Mouse (Mus musculus): Measurements from ENCODE around the gene Gm20388. TPM values are rescaled to one million over a fixed set of nuclear protein-coding genes. Genes with fewer than 3 reads are reported as not detected.

Gm20388 gene
- polyA plus RNA-seq, 1 experiment from 2014 or later = not detected

DNA sequence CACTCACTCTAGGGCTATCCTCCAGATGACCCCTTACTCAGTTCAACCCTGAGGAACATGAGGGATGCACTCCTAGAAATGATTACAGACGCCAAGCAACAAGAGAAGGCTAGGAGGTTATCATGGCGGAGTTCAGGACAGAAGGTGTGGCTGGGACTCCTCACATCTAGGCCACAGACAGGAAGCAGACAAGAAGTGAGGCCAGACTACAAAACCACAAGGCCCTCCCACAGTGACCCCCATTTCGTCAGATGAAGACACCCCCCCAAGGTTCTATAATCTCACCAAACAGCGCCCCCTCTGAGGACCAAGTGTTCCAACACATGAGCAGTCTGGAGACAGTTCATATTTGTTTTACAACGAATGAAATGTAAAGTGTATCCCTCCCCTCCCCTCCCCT, 2286.7 kb downstream of the Gm20388 start:
- Histone ChIP-seq H3K36me3 (ENCODE audit: control insufficient read depth, insufficient read depth, low read length) (no peaks in the 10 kb centered on the region), H3K4me2 (replicated peaks; ENCODE audit: low read depth) (no peak overlapping the region), H3K9me3 (ENCODE audit: control insufficient read depth, low read length) (no peaks in the 10 kb centered on the region), H3K27me3 (ENCODE audit: control insufficient read depth, insufficient read depth, low read length) (no peaks in the 10 kb centered on the region), H3K4me3 (ENCODE audit: low read depth, low read length) (no peak overlapping the region), H3K27ac (replicated peaks) (no peak overlapping the region), H3K9ac (ENCODE audit: low read length) (no peak overlapping the region), H3K4me1 (replicated peaks; ENCODE audit: control insufficient read depth, insufficient read depth) (no peaks in the 10 kb centered on the region; the same call in 1 of the 2 replicates)
- 65% methylated on average over 5 of the region's 5 CpGs for WGBS
- TF ChIP-seq EP300 (optimal IDR thresholded peaks at IDR 0.05) = no peak
- DNase-seq (ENCODE audit: low spot score) = no peak
- ATAC-seq (ENCODE audit: low FRiP score, low TSS enrichment) = no peak

GRCm38 (mm10) chr8:122198378-122199025, 2287.9 kb downstream of the Gm20388 start:
- no peaks in the 10 kb centered on the region; the same call in 1 of the 2 replicates for H3K4me1 ChIP-seq (replicated peaks; ENCODE audit: control insufficient read depth, insufficient read depth)
- 74% methylated on average over 12 of the region's 12 CpGs for WGBS
- H3K9me3 ChIP-seq (ENCODE audit: control insufficient read depth, low read length) = no peaks in the 10 kb centered on the region
- H3K27me3 ChIP-seq (ENCODE audit: control insufficient read depth, insufficient read depth, low read length) = no peaks in the 10 kb centered on the region
- no peak for ATAC-seq (ENCODE audit: low FRiP score, low TSS enrichment)
- no peak overlapping the region for H3K4me2 ChIP-seq (replicated peaks; ENCODE audit: low read depth)
- H3K4me3 ChIP-seq (ENCODE audit: low read depth, low read length) = no peak overlapping the region
- no peak overlapping the region for H3K27ac ChIP-seq (replicated peaks)
- no peak overlapping the region for H3K9ac ChIP-seq (ENCODE audit: low read length)
- TF ChIP-seq CTCF (IDR thresholded peaks at IDR 0.05; ENCODE audit: low read depth) = peak; percentile 17; the same call in 1 of the 2 replicates
- TF ChIP-seq EP300 (optimal IDR thresholded peaks at IDR 0.05) = no peak
- DNase-seq (ENCODE audit: low spot score) = no peak
- no peaks in the 10 kb centered on the region for H3K36me3 ChIP-seq (ENCODE audit: control insufficient read depth, insufficient read depth, low read length)

DNA sequence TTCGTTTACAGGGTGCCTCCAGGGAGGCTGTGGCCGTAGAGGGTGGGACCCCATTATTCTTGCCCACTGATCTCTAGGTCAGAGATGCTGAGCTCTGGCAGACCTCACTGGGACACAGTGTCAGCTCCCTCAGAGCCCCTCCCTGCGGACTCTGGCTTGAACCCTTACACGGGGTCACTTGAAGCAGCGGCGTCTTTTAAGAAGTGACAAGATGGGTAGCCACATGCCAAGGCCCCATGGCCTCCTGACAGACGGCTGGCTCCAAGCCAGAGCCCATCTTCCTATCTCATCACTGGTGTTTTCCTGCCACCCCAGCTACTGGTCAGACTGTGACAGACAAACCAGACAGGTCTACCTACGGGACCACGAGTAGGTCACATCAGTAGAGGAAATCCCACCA, 2288.6 kb downstream of the Gm20388 start:
- no peak for TF ChIP-seq CTCF (IDR thresholded peaks at IDR 0.05; ENCODE audit: low read depth)
- TF ChIP-seq EP300 (optimal IDR thresholded peaks at IDR 0.05) = no peak
- H3K27me3 ChIP-seq (ENCODE audit: control insufficient read depth, insufficient read depth, low read length) = no peaks in the 10 kb centered on the region
- no peak overlapping the region for H3K4me3 ChIP-seq (ENCODE audit: low read depth, low read length)
- no peak overlapping the region for H3K27ac ChIP-seq (replicated peaks)
- H3K4me1 ChIP-seq (replicated peaks; ENCODE audit: control insufficient read depth, insufficient read depth) = no peaks in the 10 kb centered on the region; the same call in 1 of the 2 replicates
- no peaks in the 10 kb centered on the region for H3K9me3 ChIP-seq (ENCODE audit: control insufficient read depth, low read length)
- no peak for ATAC-seq (ENCODE audit: low FRiP score, low TSS enrichment)
- H3K4me2 ChIP-seq (replicated peaks; ENCODE audit: low read depth) = no peak overlapping the region
- no peak for DNase-seq (ENCODE audit: low spot score)
- H3K9ac ChIP-seq (ENCODE audit: low read length) = no peak overlapping the region
- 76% methylated on average over 9 of the region's 9 CpGs for WGBS
- H3K36me3 ChIP-seq (ENCODE audit: control insufficient read depth, insufficient read depth, low read length) = no peaks in the 10 kb centered on the region

DNA sequence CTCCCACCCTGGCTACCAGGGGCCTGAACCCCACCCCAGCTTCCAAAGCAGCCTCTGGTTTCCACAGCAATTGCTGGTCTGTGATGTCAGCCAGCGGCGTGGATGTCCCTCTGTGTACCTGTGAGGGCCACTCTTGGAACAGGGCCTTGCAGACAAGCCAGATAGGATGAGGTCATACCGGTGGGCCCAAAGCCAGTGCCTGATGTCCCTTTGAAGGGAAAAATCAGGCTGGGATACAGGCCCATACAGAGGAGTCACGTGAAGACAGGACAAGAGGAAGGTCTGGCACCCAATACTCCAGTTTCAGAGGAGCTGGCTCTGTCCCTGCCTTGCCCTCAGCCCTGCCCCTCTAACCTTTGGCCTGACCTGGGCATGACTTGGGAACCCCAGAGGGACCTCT, 2289.2 kb downstream of the Gm20388 start:
- Histone ChIP-seq H3K4me2 (replicated peaks; ENCODE audit: low read depth) (no peak overlapping the region), H3K36me3 (ENCODE audit: control insufficient read depth, insufficient read depth, low read length) (no peaks in the 10 kb centered on the region), H3K27ac (replicated peaks) (no peak overlapping the region), H3K4me3 (ENCODE audit: low read depth, low read length) (no peak overlapping the region), H3K27me3 (ENCODE audit: control insufficient read depth, insufficient read depth, low read length) (no peaks in the 10 kb centered on the region), H3K9ac (ENCODE audit: low read length) (no peak overlapping the region), H3K9me3 (ENCODE audit: control insufficient read depth, low read length) (no peaks in the 10 kb centered on the region), H3K4me1 (replicated peaks; ENCODE audit: control insufficient read depth, insufficient read depth) (no peaks in the 10 kb centered on the region)
- DNase-seq (ENCODE audit: low spot score) (no peak), ATAC-seq (ENCODE audit: low FRiP score, low TSS enrichment) (no peak)
- 74% methylated on average over 4 of the region's 4 CpGs for WGBS
- TF ChIP-seq EP300 (optimal IDR thresholded peaks at IDR 0.05) (no peak), CTCF (IDR thresholded peaks at IDR 0.05; ENCODE audit: low read depth) (no peak)

DNA sequence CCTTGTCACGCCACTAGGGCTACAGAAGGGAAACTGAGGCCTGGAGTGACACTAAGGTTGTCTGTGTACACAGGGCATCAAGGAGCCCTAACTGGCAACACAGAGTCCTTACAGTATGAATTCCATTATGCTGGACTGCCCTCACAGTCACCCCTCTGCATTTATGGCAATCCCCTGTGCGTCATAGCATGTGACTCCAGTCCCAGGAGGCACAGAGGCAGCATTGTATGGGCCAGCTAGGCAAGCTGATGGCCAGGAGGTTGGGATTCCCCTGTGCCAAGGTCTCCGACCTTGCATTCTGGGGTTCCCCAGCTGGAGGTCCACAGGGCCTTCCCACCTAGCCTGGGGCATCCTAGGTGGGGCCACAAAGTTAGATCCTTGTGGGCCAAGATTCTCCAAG, 2300.9 kb downstream of the Gm20388 start:
- no peak overlapping the region for H3K4me2 ChIP-seq (replicated peaks; ENCODE audit: low read depth)
- 83% methylated on average over 3 of the region's 3 CpGs for WGBS
- H3K36me3 ChIP-seq (ENCODE audit: control insufficient read depth, insufficient read depth, low read length) = no peaks in the 10 kb centered on the region
- no peak overlapping the region for H3K27ac ChIP-seq (replicated peaks)
- no peak for TF ChIP-seq EP300 (optimal IDR thresholded peaks at IDR 0.05)
- no peak for TF ChIP-seq CTCF (IDR thresholded peaks at IDR 0.05; ENCODE audit: low read depth)
- no peak overlapping the region for H3K9ac ChIP-seq (ENCODE audit: low read length)
- no peak for ATAC-seq (ENCODE audit: low FRiP score, low TSS enrichment)
- no peaks in the 10 kb centered on the region for H3K27me3 ChIP-seq (ENCODE audit: control insufficient read depth, insufficient read depth, low read length)
- no peak for DNase-seq (ENCODE audit: low spot score)
- H3K4me3 ChIP-seq (ENCODE audit: low read depth, low read length) = no peak overlapping the region
- H3K9me3 ChIP-seq (ENCODE audit: control insufficient read depth, low read length) = no peaks in the 10 kb centered on the region
- no peaks in the 10 kb centered on the region for H3K4me1 ChIP-seq (replicated peaks; ENCODE audit: control insufficient read depth, insufficient read depth)

DNA sequence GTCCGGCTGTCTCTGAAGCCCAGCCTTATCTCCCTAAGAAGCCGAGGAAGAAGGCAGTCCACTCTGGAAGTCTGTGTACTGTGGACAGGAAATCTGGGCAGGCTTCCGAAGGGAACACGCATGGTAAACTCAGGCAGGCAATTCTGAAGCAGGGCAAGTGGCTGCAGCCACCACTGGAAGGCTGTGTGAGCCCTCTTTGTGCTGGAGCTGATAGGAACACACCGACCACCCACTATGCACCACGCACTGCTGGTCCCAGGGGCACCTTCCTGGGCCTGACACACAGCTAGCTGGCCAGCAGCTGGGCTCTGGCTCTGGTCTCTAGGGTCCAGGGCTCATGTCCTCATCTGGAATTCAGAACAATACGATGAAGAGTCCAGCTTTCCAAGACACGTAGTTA, 2305.0 kb downstream of the Gm20388 start:
- DNase-seq (ENCODE audit: low spot score) (no peak), ATAC-seq (ENCODE audit: low FRiP score, low TSS enrichment) (no peak)
- no peaks in the 10 kb centered on the region for H3K36me3 ChIP-seq (ENCODE audit: control insufficient read depth, insufficient read depth, low read length)
- TF ChIP-seq CTCF (IDR thresholded peaks at IDR 0.05; ENCODE audit: low read depth) = no peak
- TF ChIP-seq EP300 (optimal IDR thresholded peaks at IDR 0.05) = no peak
- H3K9ac ChIP-seq (ENCODE audit: low read length) = no peak overlapping the region
- no peaks in the 10 kb centered on the region for H3K27me3 ChIP-seq (ENCODE audit: control insufficient read depth, insufficient read depth, low read length)
- no peaks in the 10 kb centered on the region for H3K4me1 ChIP-seq (replicated peaks; ENCODE audit: control insufficient read depth, insufficient read depth)
- 63% methylated on average over 8 of the region's 8 CpGs for WGBS
- H3K4me3 ChIP-seq (ENCODE audit: low read depth, low read length) = no peak overlapping the region
- no peak overlapping the region for H3K4me2 ChIP-seq (replicated peaks; ENCODE audit: low read depth)
- no peaks in the 10 kb centered on the region for H3K9me3 ChIP-seq (ENCODE audit: control insufficient read depth, low read length)
- no peak overlapping the region for H3K27ac ChIP-seq (replicated peaks)
